Mouse (Mus musculus) bone marrow macrophage, adult 2 months (primary cell): ENCODE results near the gene N4bp2l2.

ENCODE experiments used
- CTCF ChIP-seq: IDR thresholded peaks from 2 replicates; pipeline ENCODE4 v1.5.1; 2012; ENCODE audit warnings: low read depth, mild to moderate bottlenecking, low read length, moderate library complexity
- POLR2A ChIP-seq: IDR thresholded peaks from 2 replicates; pipeline ENCODE4 v1.6.1; 2012; ENCODE audit warnings: mild to moderate bottlenecking, low read depth, low read length, borderline replicate concordance

DNA sequence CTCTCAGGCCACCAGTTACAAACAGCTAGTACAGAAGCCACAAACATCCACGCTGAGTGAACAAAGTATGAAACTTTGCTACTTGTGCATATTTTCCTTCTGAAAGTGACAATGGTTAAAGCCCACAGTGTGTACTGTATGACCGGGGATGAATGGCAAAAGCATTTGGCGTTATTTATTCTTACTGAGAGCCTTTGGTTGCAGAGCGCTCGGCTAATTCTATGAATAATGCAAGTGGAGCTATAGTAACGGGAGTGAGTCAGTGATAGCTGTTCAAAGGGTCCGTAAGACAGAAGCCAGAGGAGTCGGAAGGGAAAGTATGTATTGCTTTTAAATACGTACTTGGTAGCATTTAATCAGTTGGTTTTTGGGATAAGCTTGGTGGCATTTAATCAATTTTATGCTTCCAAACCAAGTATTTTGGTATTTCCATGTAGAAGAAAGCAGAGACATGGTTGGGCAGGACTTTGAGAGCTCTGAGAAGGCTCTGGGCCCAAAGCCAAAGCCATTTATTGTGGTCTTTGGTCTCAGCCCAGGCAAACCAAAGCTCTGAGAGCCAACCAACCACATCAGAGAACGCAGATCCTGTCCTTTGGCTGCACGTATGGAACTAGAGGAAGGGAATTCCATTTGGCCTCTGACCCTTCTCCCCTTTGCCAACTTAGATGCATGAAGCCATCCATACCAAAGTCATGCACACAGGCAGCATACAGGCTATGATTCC, 95.3 kb downstream of the N4bp2l2 start:
- no peak for TF ChIP-seq CTCF
- TF ChIP-seq POLR2A, result no peak
